Mouse (Mus musculus): Measurements from ENCODE around the gene Gm49378.

DNA sequence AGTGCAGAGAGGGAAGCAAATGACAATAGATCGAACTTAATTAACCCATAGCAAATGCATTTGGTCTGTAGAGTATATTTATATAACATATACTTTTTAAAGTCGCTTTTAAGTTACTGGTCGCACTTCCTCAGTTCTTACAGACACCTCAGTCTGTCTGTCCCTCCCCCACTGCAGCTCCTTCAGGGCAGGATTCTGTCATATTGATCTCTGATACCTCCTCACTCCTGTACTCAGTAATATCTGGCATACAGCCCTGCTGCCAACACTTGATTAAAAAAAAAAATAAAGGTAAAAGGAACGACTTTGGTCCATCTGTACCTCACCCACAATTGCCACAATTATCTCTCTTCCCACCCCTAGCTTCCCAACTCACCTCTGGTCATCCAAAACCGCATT lies 53.4 kb downstream of the Gm49378 start:
- TF ChIP-seq CTCF (IDR thresholded peaks at IDR 0.05; ENCODE audit: low read depth, low read length) (no peak), POLR2AphosphoS5 (IDR thresholded peaks at IDR 0.05; ENCODE audit: insufficient replicate concordance, low read depth, low read length) (no peak), TAL1 (conservative IDR thresholded peaks at IDR 0.05; ENCODE audit: low read depth, low read length) (no peak), GATA2 (IDR thresholded peaks at IDR 0.05; ENCODE audit: borderline replicate concordance, low read depth, low read length) (no peak), GATA1 (IDR thresholded peaks at IDR 0.05; ENCODE audit: borderline replicate concordance, low read length) (no peak)
